Mouse (Mus musculus): ENCODE data around the gene Wipi2. TPM values are rescaled to one million over a fixed set of nuclear protein-coding genes. Genes with fewer than 3 reads are reported as not detected.

The Wipi2 gene
- polyA plus RNA-seq, 1 experiment: 38.4 TPM

- DNase-seq: no peak
- 67% methylated on average over 3 of the region's 3 CpGs for WGBS
- Histone ChIP-seq H3K4me1 (ENCODE audit: control insufficient read depth, insufficient read depth, low read length) (no peaks in the 10 kb centered on the region), H3K4me3 (replicated peaks; ENCODE audit: extremely low read depth, low read depth, low read length) (no peak overlapping the region)
- TF ChIP-seq POLR2A (IDR thresholded peaks at IDR 0.05; ENCODE audit: borderline replicate concordance, extremely low read depth, low read depth, low read length) (no peak), CTCF (IDR thresholded peaks at IDR 0.05; ENCODE audit: insufficient read depth, low read length) (no peak)
These were observed 54.4 kb downstream of the Wipi2 start for GRCm38 (mm10) chr5:142681911-142682310.

GRCm38 (mm10) chr5:142682529-142682928 is 55.0 kb downstream of the Wipi2 start:
- 87% methylated on average over 5 of the region's 5 CpGs for WGBS
- TF ChIP-seq CTCF (IDR thresholded peaks at IDR 0.05; ENCODE audit: insufficient read depth, low read length) (no peak), POLR2A (IDR thresholded peaks at IDR 0.05; ENCODE audit: borderline replicate concordance, extremely low read depth, low read depth, low read length) (no peak)

GRCm38 (mm10) chr5:142688866-142689265 is 61.4 kb downstream of the Wipi2 start:
- DNase-seq: no peak
- Histone ChIP-seq H3K4me3 (replicated peaks; ENCODE audit: extremely low read depth, low read depth, low read length) (no peak overlapping the region), H3K4me1 (ENCODE audit: control insufficient read depth, insufficient read depth, low read length) (no peaks in the 10 kb centered on the region)
- WGBS: 39% methylated on average over 6 of the region's 6 CpGs
- TF ChIP-seq CTCF (IDR thresholded peaks at IDR 0.05; ENCODE audit: insufficient read depth, low read length): no peak
- no peak for TF ChIP-seq POLR2A (IDR thresholded peaks at IDR 0.05; ENCODE audit: borderline replicate concordance, extremely low read depth, low read depth, low read length)

More at GRCm38 (mm10) chr5:142682529-142682928, 55.0 kb downstream of the Wipi2 start:
- H3K4me3 ChIP-seq (replicated peaks; ENCODE audit: extremely low read depth, low read depth, low read length): no peak overlapping the region
- H3K4me1 ChIP-seq (ENCODE audit: control insufficient read depth, insufficient read depth, low read length): no peaks in the 10 kb centered on the region
- no peak for DNase-seq

- WGBS: 58% methylated on average over 3 of the region's 3 CpGs
- H3K4me1 ChIP-seq (ENCODE audit: control insufficient read depth, insufficient read depth, low read length): no peaks in the 10 kb centered on the region
- TF ChIP-seq POLR2A (IDR thresholded peaks at IDR 0.05; ENCODE audit: borderline replicate concordance, extremely low read depth, low read depth, low read length) (no peak), CTCF (IDR thresholded peaks at IDR 0.05; ENCODE audit: insufficient read depth, low read length) (no peak)
- no peak overlapping the region for H3K4me3 ChIP-seq (replicated peaks; ENCODE audit: extremely low read depth, low read depth, low read length)
- DNase-seq: no peak
These were observed 62.8 kb downstream of the Wipi2 start for GRCm38 (mm10) chr5:142690343-142690742.

GRCm38 (mm10) chr5:142692248-142692647 is 64.8 kb downstream of the Wipi2 start, which contains the start of gene Slc29a4:
Slc29a4 (plus strand) TSS chr5:142692512.
- DNase-seq: no peak
- 29% methylated on average over 14 of the region's 14 CpGs for WGBS
- H3K4me1 ChIP-seq (ENCODE audit: control insufficient read depth, insufficient read depth, low read length): no peaks in the 10 kb centered on the region
- H3K4me3 ChIP-seq (replicated peaks; ENCODE audit: extremely low read depth, low read depth, low read length): no peak within 1 kb of the TSS
- TF ChIP-seq POLR2A (IDR thresholded peaks at IDR 0.05; ENCODE audit: borderline replicate concordance, extremely low read depth, low read depth, low read length): no peak
- no peak for TF ChIP-seq CTCF (IDR thresholded peaks at IDR 0.05; ENCODE audit: insufficient read depth, low read length)

- 60% methylated on average over 12 of the region's 12 CpGs for WGBS
- no peaks in the 10 kb centered on the region for H3K4me1 ChIP-seq (ENCODE audit: control insufficient read depth, insufficient read depth, low read length)
- no peak overlapping the region for H3K4me3 ChIP-seq (replicated peaks; ENCODE audit: extremely low read depth, low read depth, low read length)
- no peak for DNase-seq
- TF ChIP-seq CTCF (IDR thresholded peaks at IDR 0.05; ENCODE audit: insufficient read depth, low read length) (no peak), POLR2A (IDR thresholded peaks at IDR 0.05; ENCODE audit: borderline replicate concordance, extremely low read depth, low read depth, low read length) (no peak)
These were observed 65.7 kb downstream of the Wipi2 start for GRCm38 (mm10) chr5:142692971-142693737.

GRCm38 (mm10) chr5:142693738-142694430 is 66.4 kb downstream of the Wipi2 start:
- Histone ChIP-seq H3K4me1 (ENCODE audit: control insufficient read depth, insufficient read depth, low read length) (no peaks in the 10 kb centered on the region), H3K4me3 (replicated peaks; ENCODE audit: extremely low read depth, low read depth, low read length) (no peak overlapping the region)
- DNase-seq: no peak
- WGBS: 40% methylated on average over 8 of the region's 8 CpGs
- TF ChIP-seq POLR2A (IDR thresholded peaks at IDR 0.05; ENCODE audit: borderline replicate concordance, extremely low read depth, low read depth, low read length) (no peak), CTCF (IDR thresholded peaks at IDR 0.05; ENCODE audit: insufficient read depth, low read length) (no peak)

- TF ChIP-seq POLR2A (IDR thresholded peaks at IDR 0.05; ENCODE audit: borderline replicate concordance, extremely low read depth, low read depth, low read length) (no peak), CTCF (IDR thresholded peaks at IDR 0.05; ENCODE audit: insufficient read depth, low read length) (no peak)
- Histone ChIP-seq H3K4me3 (replicated peaks; ENCODE audit: extremely low read depth, low read depth, low read length) (no peak overlapping the region), H3K4me1 (ENCODE audit: control insufficient read depth, insufficient read depth, low read length) (no peaks in the 10 kb centered on the region)
- no peak for DNase-seq
- 12% methylated on average over 12 of the region's 12 CpGs for WGBS
These were observed 67.3 kb downstream of the Wipi2 start for GRCm38 (mm10) chr5:142694627-142695340.

GRCm38 (mm10) chr5:142696258-142696657 is 68.8 kb downstream of the Wipi2 start:
- WGBS: 30% methylated on average over 6 of the region's 6 CpGs
- DNase-seq: no peak
- Histone ChIP-seq H3K4me1 (ENCODE audit: control insufficient read depth, insufficient read depth, low read length) (no peaks in the 10 kb centered on the region), H3K4me3 (replicated peaks; ENCODE audit: extremely low read depth, low read depth, low read length) (no peak overlapping the region)
- no peak for TF ChIP-seq CTCF (IDR thresholded peaks at IDR 0.05; ENCODE audit: insufficient read depth, low read length)
- no peak for TF ChIP-seq POLR2A (IDR thresholded peaks at IDR 0.05; ENCODE audit: borderline replicate concordance, extremely low read depth, low read depth, low read length)

All from lung, adult 2 months (tissue).